Mouse (Mus musculus) cerebellum, postnatal 14 days (tissue): ENCODE results near the gene Hyal1.
A peak's percentile ranks its signal among the peaks of the same experiment; 100 is the strongest.

ENCODE experiments used
- DNase-seq, 2 experiments: peaks; one replicate each; pipeline ENCODE4 v3.0.0; 2021; ENCODE audit warnings: mixed read lengths in 2 of 2

Gene Hyal1

DNA sequence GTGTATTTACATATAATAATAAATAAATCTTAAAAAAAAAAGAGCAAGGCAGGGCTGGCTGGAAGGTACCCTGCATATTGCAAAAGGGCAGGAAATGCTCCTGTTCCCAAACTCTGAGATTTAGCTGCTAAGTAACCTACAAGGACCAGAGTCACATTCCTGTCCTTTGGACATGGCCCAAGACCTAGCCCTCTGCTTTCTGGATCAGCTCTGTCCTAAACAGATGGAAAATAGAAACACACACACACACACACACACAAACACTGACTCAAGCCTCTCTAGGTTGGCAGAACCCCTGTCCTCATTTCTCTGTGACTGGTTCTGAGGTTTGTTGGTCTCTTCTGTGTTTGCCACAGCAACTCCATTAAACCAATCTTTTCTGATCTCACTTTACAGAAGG is 44.2 kb downstream of the Hyal1 start:
- DNase-seq, result peak in 1 of 2 experiments; percentile 52

DNA sequence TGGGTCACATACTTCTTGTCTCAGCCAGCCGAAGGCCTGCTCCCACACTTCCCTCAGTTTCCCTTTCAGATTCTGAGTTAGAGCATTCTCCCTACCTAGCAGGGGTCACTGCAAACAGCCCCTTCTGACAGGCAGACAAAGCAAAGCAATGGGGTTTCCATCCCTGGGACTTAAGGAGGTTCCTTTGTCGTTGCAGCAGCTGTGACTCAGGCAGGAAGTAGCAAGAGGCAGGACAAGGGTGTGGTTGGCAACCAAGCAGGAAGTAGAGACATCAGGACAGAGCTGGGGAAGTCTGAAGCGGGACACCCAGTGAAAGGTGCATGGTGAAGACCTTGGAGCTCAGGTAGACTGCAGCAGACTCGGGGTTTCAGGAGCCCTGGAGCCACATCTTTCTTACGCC is 47.8 kb downstream of the Hyal1 start:
- no peak for DNase-seq

DNA sequence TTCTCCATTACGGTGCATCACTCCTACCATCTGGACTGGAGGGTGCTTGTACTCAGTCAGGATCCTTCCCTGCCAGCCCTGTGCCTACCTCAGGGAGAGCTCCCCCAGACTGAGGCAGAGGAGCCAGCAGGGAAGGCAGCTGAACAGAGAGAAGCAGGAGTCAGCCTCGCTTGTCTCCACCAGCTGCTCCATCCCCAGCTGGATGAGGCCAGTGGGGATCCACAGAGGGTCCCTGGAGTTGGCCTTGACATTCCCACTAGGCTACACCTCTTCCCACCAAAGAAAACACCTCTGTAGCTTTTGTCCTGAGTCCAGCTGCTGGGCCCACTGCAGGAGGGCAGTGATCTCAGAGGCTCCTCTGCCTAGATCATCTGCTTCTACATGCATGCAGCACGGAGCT is 48.2 kb downstream of the Hyal1 start:
- DNase-seq, result peak in 1 of 2 experiments; percentile 1

DNA sequence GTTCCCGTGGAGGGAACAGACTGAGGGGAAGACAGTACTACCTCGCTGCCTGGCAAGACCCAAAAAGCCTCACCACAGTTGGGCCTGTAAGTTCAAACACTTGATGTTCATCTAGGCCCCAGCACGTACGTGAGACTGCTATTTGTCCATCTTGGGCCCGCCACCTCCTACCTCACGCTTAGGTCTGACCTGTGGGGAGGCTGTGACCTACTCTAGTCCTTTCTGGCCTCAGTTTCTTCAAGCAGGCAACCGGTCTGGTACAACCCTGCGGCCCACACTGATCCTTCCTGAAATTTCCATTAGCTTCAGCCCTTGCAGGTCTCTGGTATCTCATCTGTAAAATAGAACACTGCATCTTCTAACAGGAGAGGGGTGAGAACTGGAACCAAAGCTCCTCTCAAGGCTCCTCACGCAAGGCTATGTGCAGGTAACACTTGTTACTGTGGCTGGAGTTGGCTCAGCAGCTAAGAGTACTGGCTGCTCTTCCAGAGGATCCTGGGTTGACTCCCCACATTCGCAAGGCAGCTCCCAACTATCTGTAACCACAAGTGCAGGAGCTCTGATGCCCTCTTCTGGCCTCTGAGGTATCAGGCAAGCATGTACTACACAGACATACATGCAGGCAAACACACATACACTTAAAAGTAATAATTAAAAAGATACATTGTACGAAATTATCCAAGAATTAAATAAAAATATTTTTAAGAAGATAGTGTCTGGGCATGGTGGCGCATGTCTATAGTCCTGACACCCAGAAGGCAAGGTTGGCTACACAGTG is 48.8 kb downstream of the Hyal1 start:
- peak in 1 of 2 experiments; percentile 48 for DNase-seq

DNA sequence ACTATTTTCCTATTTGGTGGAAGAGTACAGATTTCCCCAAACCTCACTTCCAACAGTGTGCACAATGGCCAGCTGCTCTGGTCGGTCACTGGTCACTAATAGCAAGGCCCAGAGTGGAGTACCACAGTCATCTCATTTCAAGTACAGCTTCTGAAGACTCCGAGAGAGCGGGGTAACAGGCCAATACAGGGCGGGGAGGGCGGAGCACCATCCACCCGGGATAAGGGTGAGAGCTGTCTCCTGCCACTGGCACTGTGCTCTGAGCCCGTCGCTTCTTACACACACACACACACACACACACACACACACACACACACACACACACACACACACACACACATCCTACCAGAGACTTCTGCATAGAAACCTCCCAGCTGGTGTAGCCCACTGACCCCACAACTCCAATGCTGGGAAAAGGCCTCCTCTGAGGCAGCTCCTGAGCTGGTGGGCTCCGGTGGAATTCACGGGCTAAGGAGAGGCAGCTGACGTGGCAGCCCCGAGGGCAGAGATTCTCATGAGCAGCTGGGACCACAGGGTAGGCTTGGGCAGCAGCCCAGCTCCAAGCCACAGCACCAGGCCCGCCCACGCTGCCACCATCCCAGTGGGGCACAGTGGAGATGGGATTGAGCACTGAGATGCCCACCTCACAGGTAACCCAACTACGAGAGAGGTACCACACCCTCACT is 49.6 kb downstream of the Hyal1 start:
- peak; percentile 33 to 40 for DNase-seq

DNA sequence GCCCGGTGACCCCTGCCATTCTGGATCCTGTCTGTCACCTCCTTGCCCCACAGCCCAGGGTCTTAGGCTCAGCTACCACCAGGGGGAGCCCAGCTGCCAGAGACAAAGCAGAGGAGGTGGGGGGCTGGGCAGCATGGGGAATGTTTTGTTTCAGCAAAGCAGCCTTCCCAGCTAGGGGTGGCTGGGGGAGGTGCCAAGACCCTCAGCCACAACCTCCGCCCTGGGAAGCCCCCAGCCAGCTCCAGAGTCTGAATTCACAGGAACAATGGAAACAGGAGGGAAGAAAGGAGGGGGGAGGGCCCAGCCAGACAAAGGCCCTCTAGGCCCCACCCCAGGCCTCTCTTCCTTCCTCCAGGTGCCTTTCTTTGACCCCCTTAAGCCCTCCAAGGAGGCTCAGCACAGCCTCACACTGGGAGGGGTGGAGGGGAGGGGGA is 50.1 kb downstream of the Hyal1 start:
- peak; percentile 81 to 92 for DNase-seq

DNA sequence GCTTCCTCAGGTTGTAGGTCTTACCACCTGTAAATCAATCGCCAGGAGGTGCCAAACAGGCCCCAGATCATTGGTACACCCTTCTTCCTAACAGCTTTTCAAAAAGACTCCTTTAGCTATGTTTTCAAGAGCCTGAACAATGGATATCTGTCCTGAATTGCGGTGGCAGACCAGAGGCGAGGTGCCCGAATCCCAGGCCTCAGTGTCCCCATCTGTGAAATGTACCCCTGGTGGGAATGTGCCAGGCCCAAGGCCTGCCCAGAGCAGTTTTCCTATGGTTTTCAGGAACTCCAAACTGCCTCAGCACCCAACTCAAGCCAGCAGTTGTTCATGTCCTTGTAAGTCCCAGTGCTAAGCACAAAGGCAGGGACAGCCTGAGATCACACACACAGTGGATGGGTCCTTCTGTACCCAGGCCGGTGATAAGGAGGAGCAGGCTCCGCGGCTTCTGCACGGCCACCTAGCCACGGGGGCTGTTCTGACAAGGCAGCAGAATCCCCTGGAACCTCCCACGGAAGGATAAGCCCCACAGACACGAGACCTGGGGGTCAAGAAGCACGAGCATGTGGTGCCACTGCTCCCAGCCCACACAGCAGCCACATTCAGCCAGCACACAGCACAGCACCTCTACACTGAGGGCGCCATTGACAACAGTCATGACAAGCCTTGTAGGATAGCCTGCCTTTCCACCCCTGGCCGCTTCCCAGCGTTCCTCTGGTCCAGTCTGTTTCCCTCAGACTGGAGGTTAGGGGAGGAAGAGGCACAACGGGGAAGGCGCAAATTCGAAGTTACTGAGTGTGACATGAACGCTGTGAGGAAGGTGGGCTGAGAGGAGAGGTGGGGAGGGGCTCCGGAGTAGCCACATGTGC is 50.9 kb downstream of the Hyal1 start:
- DNase-seq, result peak in 1 of 2 experiments; percentile 34

DNA sequence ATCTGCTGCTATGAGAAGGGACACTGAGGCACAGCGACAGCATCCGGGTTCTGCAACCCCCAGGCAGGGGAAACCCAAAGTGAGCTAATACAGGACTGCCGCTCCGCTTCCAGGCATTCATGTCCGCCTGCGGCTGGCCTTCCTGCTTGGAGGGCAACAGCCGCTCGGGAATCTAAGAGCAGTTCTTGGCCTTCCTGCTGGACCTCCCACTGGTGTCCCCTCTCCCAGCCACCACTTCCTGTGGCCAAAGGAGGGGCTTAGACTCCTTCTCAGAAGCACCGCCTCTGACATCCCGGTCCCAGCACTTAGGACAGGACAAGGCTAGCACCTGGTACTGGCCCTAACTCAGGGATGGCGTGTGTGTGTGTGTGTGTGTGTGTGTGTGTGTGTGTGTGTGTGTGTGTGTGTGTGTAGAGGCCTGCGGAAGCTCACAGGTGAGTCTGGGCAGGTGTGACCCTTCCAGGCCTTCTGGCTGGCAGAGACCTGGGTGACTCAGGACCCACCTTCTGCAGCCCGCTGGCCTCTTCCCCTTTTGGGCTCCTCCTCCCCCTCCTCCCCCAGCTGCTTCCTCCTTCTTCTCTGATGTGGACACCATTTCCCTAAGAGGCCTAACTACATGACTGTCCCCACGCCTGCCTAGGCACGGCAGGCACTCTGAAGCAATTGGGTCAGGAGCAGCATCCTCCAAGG is 52.1 kb downstream of the Hyal1 start:
- DNase-seq, result peak in 1 of 2 experiments; percentile 28

DNA sequence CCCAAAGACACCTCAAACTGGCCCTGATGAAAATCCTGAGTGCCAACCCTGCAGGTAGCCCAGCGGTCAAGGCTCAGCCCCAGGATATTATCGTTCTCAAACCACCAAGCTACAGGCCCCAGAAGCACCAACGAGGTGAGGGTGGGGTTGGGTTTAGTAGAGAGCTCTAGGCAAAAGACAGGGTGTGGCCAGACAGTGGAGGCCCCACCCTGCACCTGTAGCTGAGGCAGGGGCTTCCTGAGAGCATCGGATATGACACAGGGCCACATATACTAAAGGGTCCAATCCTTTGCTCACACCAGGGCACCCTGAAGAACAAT is 52.6 kb downstream of the Hyal1 start:
- DNase-seq, result no peak

DNA sequence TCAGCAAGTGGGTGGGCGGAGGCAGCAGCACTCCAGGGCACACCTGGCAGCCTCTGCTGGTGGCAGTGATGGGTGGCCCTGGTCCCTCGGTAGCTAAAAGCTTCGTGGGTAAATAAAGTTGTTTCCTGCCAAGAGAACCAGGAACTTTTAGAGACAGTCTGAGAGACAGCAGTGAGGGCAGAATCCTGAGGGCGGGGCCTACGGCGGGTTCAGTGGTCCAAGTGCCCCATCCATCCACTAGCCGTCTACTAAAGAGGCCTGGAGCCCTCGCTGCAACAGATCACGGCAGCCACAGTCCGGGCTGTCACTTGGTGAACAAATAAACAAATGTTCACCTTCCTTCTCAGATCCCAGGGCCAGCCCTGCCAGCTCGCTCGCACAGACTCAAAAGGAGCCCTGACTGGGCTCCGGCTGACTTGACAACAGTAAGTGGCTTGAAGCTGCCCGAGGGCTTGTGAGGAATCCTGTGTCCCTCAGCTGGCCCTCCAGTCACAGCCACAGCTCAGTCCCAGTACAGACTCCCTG is 53.2 kb downstream of the Hyal1 start:
- peak in 1 of 2 experiments; percentile 23 for DNase-seq

DNA sequence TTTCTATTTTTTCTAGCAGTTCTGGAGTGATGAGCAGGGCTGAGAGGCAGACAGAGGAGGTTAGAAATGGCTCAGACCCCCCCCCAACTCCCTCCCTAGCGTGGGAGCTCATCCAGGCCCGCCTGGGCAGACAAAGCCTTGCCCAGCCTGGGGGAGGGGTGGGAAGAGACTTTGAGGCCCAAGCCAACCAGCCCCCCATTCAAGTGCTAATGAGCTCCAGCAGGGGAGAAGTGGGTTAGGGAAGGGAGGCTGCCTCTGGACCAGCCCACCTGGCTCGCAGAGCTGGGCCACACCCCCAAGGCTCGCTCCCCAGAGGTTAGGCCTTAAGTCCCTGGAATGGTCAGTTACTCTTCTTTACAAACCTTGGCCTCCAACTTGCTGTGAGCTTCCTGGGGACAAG is 53.8 kb downstream of the Hyal1 start:
- DNase-seq, result no peak
